Mouse (Mus musculus): ENCODE data around the gene Ghdc. TPM values are rescaled to one million over a fixed set of nuclear protein-coding genes. Genes with fewer than 3 reads are reported as not detected.

The Ghdc gene
- polyA plus RNA-seq (2012; ENCODE audit: insufficient read depth, low replicate concordance), result 2.2 and 7.2 TPM in 2 replicates

GRCm38 (mm10) chr11:100770646-100771408 is at the start of gene Ghdc:
Gene Ghdc (minus strand): TSS chr11:100770957.
- TF ChIP-seq FLI1 (IDR thresholded peaks at IDR 0.05; ENCODE audit: low read length), result no peak
- TF ChIP-seq GATA1 (IDR thresholded peaks at IDR 0.05; ENCODE audit: borderline replicate concordance, low read length), result no peak
- Histone ChIP-seq H3K9me3 (no peaks in the 10 kb centered on the region), H3K36me3 (replicated peaks; ENCODE audit: low read length) (peaks cover 15% of the 10 kb centered on the region), H3K4me1 (peaks cover 42% of the 10 kb centered on the region), H3K27me3 (replicated peaks) (peaks cover 6% of the 10 kb centered on the region), H3K4me3 (replicated peaks) (peak within 1 kb of the TSS; percentile 94)

- TF ChIP-seq GATA1 (IDR thresholded peaks at IDR 0.05; ENCODE audit: borderline replicate concordance, low read length) (no peak), FLI1 (IDR thresholded peaks at IDR 0.05; ENCODE audit: low read length) (no peak)
- Histone ChIP-seq H3K4me1 (peaks cover 94% of the 10 kb centered on the region), H3K36me3 (replicated peaks; ENCODE audit: low read length) (peaks cover 16% of the 10 kb centered on the region), H3K4me3 (replicated peaks) (no peak overlapping the region), H3K9me3 (no peaks in the 10 kb centered on the region), H3K27me3 (replicated peaks) (no peaks in the 10 kb centered on the region)
Observed at GRCm38 (mm10) chr11:100820047-100820446, 49.3 kb upstream of the Ghdc start.

GRCm38 (mm10) chr11:100819626-100820025 is 48.9 kb upstream of the Ghdc start:
- no peaks in the 10 kb centered on the region for H3K9me3 ChIP-seq
- peaks cover 94% of the 10 kb centered on the region for H3K4me1 ChIP-seq
- peaks cover 13% of the 10 kb centered on the region for H3K36me3 ChIP-seq (replicated peaks; ENCODE audit: low read length)
- TF ChIP-seq FLI1 (IDR thresholded peaks at IDR 0.05; ENCODE audit: low read length) (no peak), GATA1 (IDR thresholded peaks at IDR 0.05; ENCODE audit: borderline replicate concordance, low read length) (no peak)
- H3K27me3 ChIP-seq (replicated peaks), result no peaks in the 10 kb centered on the region
- peak overlapping the region; percentile 40 for H3K4me3 ChIP-seq (replicated peaks)

GRCm38 (mm10) chr11:100819048-100819447 is 48.3 kb upstream of the Ghdc start:
- Histone ChIP-seq H3K27me3 (replicated peaks) (no peaks in the 10 kb centered on the region), H3K4me3 (replicated peaks) (no peak overlapping the region), H3K4me1 (peaks cover 94% of the 10 kb centered on the region), H3K9me3 (no peaks in the 10 kb centered on the region), H3K36me3 (replicated peaks; ENCODE audit: low read length) (peaks cover 13% of the 10 kb centered on the region)
- TF ChIP-seq GATA1 (IDR thresholded peaks at IDR 0.05; ENCODE audit: borderline replicate concordance, low read length) (no peak), FLI1 (IDR thresholded peaks at IDR 0.05; ENCODE audit: low read length) (no peak)

GRCm38 (mm10) chr11:100818359-100819012 is 47.7 kb upstream of the Ghdc start:
- H3K27me3 ChIP-seq (replicated peaks), result no peaks in the 10 kb centered on the region
- peaks cover 13% of the 10 kb centered on the region for H3K36me3 ChIP-seq (replicated peaks; ENCODE audit: low read length)
- H3K4me1 ChIP-seq, result peaks cover 91% of the 10 kb centered on the region
- no peak overlapping the region for H3K4me3 ChIP-seq (replicated peaks)
- no peak for TF ChIP-seq FLI1 (IDR thresholded peaks at IDR 0.05; ENCODE audit: low read length)
- no peaks in the 10 kb centered on the region for H3K9me3 ChIP-seq

GRCm38 (mm10) chr11:100817311-100817710 is 46.6 kb upstream of the Ghdc start:
- TF ChIP-seq GATA1 (IDR thresholded peaks at IDR 0.05; ENCODE audit: borderline replicate concordance, low read length), result no peak
- no peak for TF ChIP-seq FLI1 (IDR thresholded peaks at IDR 0.05; ENCODE audit: low read length)
- H3K36me3 ChIP-seq (replicated peaks; ENCODE audit: low read length), result peaks cover 18% of the 10 kb centered on the region

GRCm38 (mm10) chr11:100816801-100817200 is 46.0 kb upstream of the Ghdc start:
- Histone ChIP-seq H3K9me3 (no peaks in the 10 kb centered on the region), H3K27me3 (replicated peaks) (no peaks in the 10 kb centered on the region), H3K36me3 (replicated peaks; ENCODE audit: low read length) (peaks cover 23% of the 10 kb centered on the region), H3K4me3 (replicated peaks) (no peak overlapping the region), H3K4me1 (peaks cover 74% of the 10 kb centered on the region)
- no peak for TF ChIP-seq FLI1 (IDR thresholded peaks at IDR 0.05; ENCODE audit: low read length)
- TF ChIP-seq GATA1 (IDR thresholded peaks at IDR 0.05; ENCODE audit: borderline replicate concordance, low read length), result no peak

More at GRCm38 (mm10) chr11:100817311-100817710, 46.6 kb upstream of the Ghdc start:
- no peaks in the 10 kb centered on the region for H3K27me3 ChIP-seq (replicated peaks)
- H3K4me3 ChIP-seq (replicated peaks), result no peak overlapping the region
- H3K9me3 ChIP-seq, result no peaks in the 10 kb centered on the region
- peaks cover 79% of the 10 kb centered on the region for H3K4me1 ChIP-seq

- H3K4me1 ChIP-seq, result peaks cover 69% of the 10 kb centered on the region
- H3K27me3 ChIP-seq (replicated peaks), result no peaks in the 10 kb centered on the region
- H3K9me3 ChIP-seq, result peaks cover 1% of the 10 kb centered on the region; the same call in 1 of the 2 replicates
- TF ChIP-seq GATA1 (IDR thresholded peaks at IDR 0.05; ENCODE audit: borderline replicate concordance, low read length), result no peak
- no peak for TF ChIP-seq FLI1 (IDR thresholded peaks at IDR 0.05; ENCODE audit: low read length)
- peaks cover 28% of the 10 kb centered on the region for H3K36me3 ChIP-seq (replicated peaks; ENCODE audit: low read length)
- H3K4me3 ChIP-seq (replicated peaks), result no peak overlapping the region
Observed at GRCm38 (mm10) chr11:100816342-100816741, 45.6 kb upstream of the Ghdc start.

GRCm38 (mm10) chr11:100814498-100814897 is 43.7 kb upstream of the Ghdc start:
- Histone ChIP-seq H3K36me3 (replicated peaks; ENCODE audit: low read length) (peaks cover 35% of the 10 kb centered on the region), H3K27me3 (replicated peaks) (no peaks in the 10 kb centered on the region), H3K4me1 (peaks cover 56% of the 10 kb centered on the region), H3K9me3 (peaks cover 5% of the 10 kb centered on the region; the same call in 1 of the 2 replicates), H3K4me3 (replicated peaks) (peak overlapping the region; percentile 90)
- TF ChIP-seq GATA1 (IDR thresholded peaks at IDR 0.05; ENCODE audit: borderline replicate concordance, low read length), result no peak
- no peak for TF ChIP-seq FLI1 (IDR thresholded peaks at IDR 0.05; ENCODE audit: low read length)

GRCm38 (mm10) chr11:100811132-100811531 is 40.4 kb upstream of the Ghdc start:
- peaks cover 5% of the 10 kb centered on the region; the same call in 1 of the 2 replicates for H3K9me3 ChIP-seq
- H3K27me3 ChIP-seq (replicated peaks), result no peaks in the 10 kb centered on the region
- peaks cover 38% of the 10 kb centered on the region for H3K4me1 ChIP-seq
- peaks cover 59% of the 10 kb centered on the region for H3K36me3 ChIP-seq (replicated peaks; ENCODE audit: low read length)
- no peak overlapping the region for H3K4me3 ChIP-seq (replicated peaks)
- TF ChIP-seq FLI1 (IDR thresholded peaks at IDR 0.05; ENCODE audit: low read length) (no peak), GATA1 (IDR thresholded peaks at IDR 0.05; ENCODE audit: borderline replicate concordance, low read length) (no peak)

All from megakaryocyte, embryonic 14.5 days (primary cell).